Mouse (Mus musculus) cerebellum, adult 2 months (tissue): ENCODE measurements around the gene Olfr876. TPM values are rescaled to one million over a fixed set of nuclear protein-coding genes. Genes with fewer than 3 reads are reported as not detected.

Source experiments
- DNase-seq, 2 experiments: peaks; one replicate each; pipeline ENCODE4 v3.0.0; 2021
- H3K27ac ChIP-seq: fragments of 200-500 bp; 2 replicates; pipeline ENCODE4 v1.5.1; 2012; ENCODE audit warnings: low read length, control low read depth, inconsistent platforms; ENCODE audit not compliant: insufficient read depth
- H3K27me3 ChIP-seq: fragments of 200-500 bp; 2 replicates; pipeline ENCODE4 v1.6.1; 2012; ENCODE audit warnings: inconsistent platforms, mild to moderate bottlenecking, low read length, moderate library complexity; ENCODE audit not compliant: control insufficient read depth, insufficient read depth
- H3K4me1 ChIP-seq: fragments of 200-500 bp; 2 replicates; pipeline ENCODE4 v1.6.1; 2011; ENCODE audit warnings: low read length; ENCODE audit not compliant: control insufficient read depth, insufficient read depth
- H3K4me3 ChIP-seq: fragments of 200-500 bp; replicated peaks from 2 replicates; pipeline ENCODE3; 2011; ENCODE audit warnings: mild to moderate bottlenecking, low read depth, low read length, control low read depth; ENCODE audit not compliant: insufficient read depth
- CTCF ChIP-seq: fragments of 200-500 bp; IDR thresholded peaks from 2 replicates; pipeline ENCODE4 v1.5.1; 2011; ENCODE audit warnings: low read depth, mild to moderate bottlenecking, control low read depth, low read length, moderate library complexity, borderline replicate concordance; ENCODE audit not compliant: insufficient read depth
- POLR2A ChIP-seq: fragments of 200-500 bp; IDR thresholded peaks from 2 replicates; pipeline ENCODE4 v1.6.1; 2011; ENCODE audit warnings: low read length, control low read depth, borderline replicate concordance; ENCODE audit not compliant: insufficient read depth
- WGBS: fragments of 180-500 bp; shearing (Covaris S2); methylation state at CpG from one replicate; pipeline ENCODE4 v1.1.7; 2018; 5-methylcytosine and 5-hydroxymethylcytosine counted together
- polyA plus RNA-seq: library from polyadenylated mRNA; depleted of rRNA; stranded (reverse); fragments of >200 nt; gene quantifications from 2 replicates; pipeline ENCODE4 v1.2.3, GENCODE M21; 2012; rRNA removed

Olfr876 gene
- polyA plus RNA-seq, 1 experiment: not detected

GRCm38 (mm10) chr9:37802055-37802454 is 776 bp upstream of the Olfr876 start:
- H3K27me3 ChIP-seq: no peaks in the 10 kb centered on the region
- no peaks in the 10 kb centered on the region for H3K4me1 ChIP-seq
- no peak overlapping the region for H3K27ac ChIP-seq
- H3K4me3 ChIP-seq: no peak overlapping the region
- DNase-seq: no peak
- WGBS: 83% methylated on average over 4 of the region's 4 CpGs
- TF ChIP-seq POLR2A (no peak), CTCF (no peak)

- H3K4me3 ChIP-seq: no peak overlapping the region
- DNase-seq: no peak
- TF ChIP-seq POLR2A (no peak), CTCF (no peak)
- H3K4me1 ChIP-seq: no peaks in the 10 kb centered on the region
- no peak overlapping the region for H3K27ac ChIP-seq
- no peaks in the 10 kb centered on the region for H3K27me3 ChIP-seq
Observed at GRCm38 (mm10) chr9:37807235-37807634, 4.4 kb downstream of the Olfr876 start.

GRCm38 (mm10) chr9:37808456-37808855 is 5.6 kb downstream of the Olfr876 start:
- H3K27ac ChIP-seq: no peak overlapping the region
- TF ChIP-seq CTCF: no peak
- no peak for TF ChIP-seq POLR2A
- no peak for DNase-seq
- no peaks in the 10 kb centered on the region for H3K4me1 ChIP-seq
- 37% methylated on average over 3 of the region's 3 CpGs for WGBS
- H3K4me3 ChIP-seq: no peak overlapping the region
- H3K27me3 ChIP-seq: no peaks in the 10 kb centered on the region

GRCm38 (mm10) chr9:37808976-37809375 is 6.1 kb downstream of the Olfr876 start:
- TF ChIP-seq CTCF (no peak), POLR2A (no peak)
- Histone ChIP-seq H3K27me3 (no peaks in the 10 kb centered on the region), H3K4me1 (no peaks in the 10 kb centered on the region), H3K4me3 (no peak overlapping the region), H3K27ac (no peak overlapping the region)
- WGBS: 38% methylated on average over 2 of the region's 2 CpGs
- DNase-seq: no peak

- no peaks in the 10 kb centered on the region for H3K4me1 ChIP-seq
- DNase-seq: no peak
- H3K4me3 ChIP-seq: no peak overlapping the region
- TF ChIP-seq CTCF: no peak
- no peak for TF ChIP-seq POLR2A
- H3K27ac ChIP-seq: no peak overlapping the region
- no peaks in the 10 kb centered on the region for H3K27me3 ChIP-seq
- WGBS: 44% methylated on average over 3 of the region's 3 CpGs
Observed at GRCm38 (mm10) chr9:37814696-37815095, 11.9 kb downstream of the Olfr876 start.

GRCm38 (mm10) chr9:37829881-37830280 is 27.1 kb downstream of the Olfr876 start:
- Histone ChIP-seq H3K27me3 (no peaks in the 10 kb centered on the region), H3K4me3 (no peak overlapping the region), H3K27ac (no peak overlapping the region), H3K4me1 (no peaks in the 10 kb centered on the region)
- TF ChIP-seq CTCF: no peak
- no peak for TF ChIP-seq POLR2A
- no peak for DNase-seq

GRCm38 (mm10) chr9:37833341-37833740 is 30.5 kb downstream of the Olfr876 start:
- H3K4me3 ChIP-seq: no peak overlapping the region
- H3K27me3 ChIP-seq: no peaks in the 10 kb centered on the region
- DNase-seq: no peak
- TF ChIP-seq CTCF (no peak), POLR2A (no peak)
- no peak overlapping the region for H3K27ac ChIP-seq
- no peaks in the 10 kb centered on the region for H3K4me1 ChIP-seq
- 70% methylated on average over 1 of the region's 1 CpGs for WGBS

GRCm38 (mm10) chr9:37849267-37849666 is 46.4 kb downstream of the Olfr876 start:
- Histone ChIP-seq H3K4me3 (no peak overlapping the region), H3K27me3 (no peaks in the 10 kb centered on the region), H3K27ac (no peak overlapping the region), H3K4me1 (no peaks in the 10 kb centered on the region)
- TF ChIP-seq CTCF: no peak
- no peak for TF ChIP-seq POLR2A
- WGBS: 79% methylated on average over 2 of the region's 2 CpGs
- DNase-seq: no peak

- Histone ChIP-seq H3K27me3 (no peaks in the 10 kb centered on the region), H3K4me1 (no peaks in the 10 kb centered on the region), H3K27ac (no peak within 1 kb of the TSS), H3K4me3 (no peak within 1 kb of the TSS)
- TF ChIP-seq CTCF (no peak), POLR2A (no peak)
- no peak for DNase-seq
- WGBS: 76% methylated on average over 4 of the region's 4 CpGs
Observed at GRCm38 (mm10) chr9:37853969-37854368, 51.1 kb downstream of the Olfr876 start, which contains the start of gene Olfr877. Gene Olfr877 (plus strand): TSS chr9:37854269.

Other genes starting within 250 kb of the Olfr876 start
- 15.8 and 15.9 TPM in 2 replicates for gene Siae, start 247.3 kb upstream of the Olfr876 start, polyA plus RNA-seq
- gene Spa17, start 189.3 kb upstream of the Olfr876 start, polyA plus RNA-seq: 4.8 and 6.6 TPM in 2 replicates
- gene Tbrg1, start 145.7 kb upstream of the Olfr876 start, polyA plus RNA-seq: 33.5 and 34.7 TPM in 2 replicates
- gene Panx3, start 133.8 kb upstream of the Olfr876 start, polyA plus RNA-seq: not detected in 2 replicates
- gene Olfr160, start 86.8 kb upstream of the Olfr876 start, polyA plus RNA-seq: not detected in 2 replicates
- not detected in 2 replicates for gene Olfr874, start 57.9 kb upstream of the Olfr876 start, polyA plus RNA-seq
- gene Olfr875, start 31.2 kb upstream of the Olfr876 start, polyA plus RNA-seq: not detected in 2 replicates
- not detected in 2 replicates for gene Olfr877, start 51.2 kb downstream of the Olfr876 start, polyA plus RNA-seq
- not detected in 2 replicates for gene Olfr145, start 93.7 kb downstream of the Olfr876 start, polyA plus RNA-seq
- gene Olfr878, start 114.8 kb downstream of the Olfr876 start, polyA plus RNA-seq: not detected in 2 replicates
- gene Olfr881, start 188.8 kb downstream of the Olfr876 start, polyA plus RNA-seq: not detected in 2 replicates
- not detected in 2 replicates for gene Olfr883, start 222.8 kb downstream of the Olfr876 start, polyA plus RNA-seq
- not detected in 2 replicates for gene Olfr884, start 243.5 kb downstream of the Olfr876 start, polyA plus RNA-seq